Mouse (Mus musculus) ovary, postnatal 36 days (tissue): ENCODE measurements around the gene Calm2.

Experiments used
- DNase-seq: peaks from one replicate; pipeline ENCODE4 v3.0.0; 2022; ENCODE audit warnings: low spot score, mixed read lengths

Gene Calm2

GRCm38 (mm10) chr17:87458911-87459749 is 12.4 kb upstream of the Calm2 start:
- DNase-seq = peak; percentile 49

- DNase-seq = no peak
These were observed 11.2 kb upstream of the Calm2 start for GRCm38 (mm10) chr17:87457961-87458360.

- DNase-seq = no peak
These were observed 7.4 kb upstream of the Calm2 start for GRCm38 (mm10) chr17:87454121-87454520.

- DNase-seq = no peak
These were observed 6.6 kb upstream of the Calm2 start for GRCm38 (mm10) chr17:87453336-87453735.

- no peak for DNase-seq
These were observed 2.1 kb upstream of the Calm2 start for GRCm38 (mm10) chr17:87448881-87449280.

GRCm38 (mm10) chr17:87448339-87448738 is 1.6 kb upstream of the Calm2 start:
- no peak for DNase-seq

- DNase-seq = no peak
These were observed 971 bp upstream of the Calm2 start for GRCm38 (mm10) chr17:87447612-87448200.

- peak; percentile 70 for DNase-seq
These were observed 593 bp downstream of the Calm2 start for GRCm38 (mm10) chr17:87445917-87446766.

- DNase-seq = no peak
These were observed 1.3 kb downstream of the Calm2 start for GRCm38 (mm10) chr17:87445337-87445916.

GRCm38 (mm10) chr17:87444763-87445162 is 2.0 kb downstream of the Calm2 start:
- DNase-seq = no peak

GRCm38 (mm10) chr17:87441537-87441936 is 5.2 kb downstream of the Calm2 start:
- no peak for DNase-seq

- DNase-seq = no peak
These were observed 7.3 kb downstream of the Calm2 start for GRCm38 (mm10) chr17:87439441-87439840.

- DNase-seq = no peak
These were observed 12.8 kb downstream of the Calm2 start for GRCm38 (mm10) chr17:87433929-87434328.

- no peak for DNase-seq
These were observed 14.0 kb downstream of the Calm2 start for GRCm38 (mm10) chr17:87432743-87433142.

- no peak for DNase-seq
These were observed 14.4 kb downstream of the Calm2 start for GRCm38 (mm10) chr17:87432314-87432713.

GRCm38 (mm10) chr17:87429431-87429830 is 17.3 kb downstream of the Calm2 start:
- no peak for DNase-seq

GRCm38 (mm10) chr17:87427511-87427910 is 19.2 kb downstream of the Calm2 start, which contains the start of gene Stpg4:
Stpg4 (minus strand) TSS chr17:87427741.
- DNase-seq = no peak

GRCm38 (mm10) chr17:87418082-87418481 is 28.7 kb downstream of the Calm2 start:
- no peak for DNase-seq

GRCm38 (mm10) chr17:87406646-87407045 is 40.1 kb downstream of the Calm2 start:
- DNase-seq = no peak

- DNase-seq = no peak
These were observed 41.2 kb downstream of the Calm2 start for GRCm38 (mm10) chr17:87405576-87405975.

- no peak for DNase-seq
These were observed 43.3 kb downstream of the Calm2 start for GRCm38 (mm10) chr17:87403462-87403861.

GRCm38 (mm10) chr17:87402444-87402843 is 44.3 kb downstream of the Calm2 start:
- no peak for DNase-seq
